Mouse (Mus musculus) cerebellum, adult 9-10 months (tissue): ENCODE measurements at regions not wholly inside any gene's neighbourhood (a gene's known extent, or its start where the extent isn't known, plus 50 kb on each side); places are given as distances from the start of the nearest gene placed in this dataset.

Experiments
- DNase-seq: peaks from one replicate; pipeline ENCODE4 v3.0.0; 2022

DNA sequence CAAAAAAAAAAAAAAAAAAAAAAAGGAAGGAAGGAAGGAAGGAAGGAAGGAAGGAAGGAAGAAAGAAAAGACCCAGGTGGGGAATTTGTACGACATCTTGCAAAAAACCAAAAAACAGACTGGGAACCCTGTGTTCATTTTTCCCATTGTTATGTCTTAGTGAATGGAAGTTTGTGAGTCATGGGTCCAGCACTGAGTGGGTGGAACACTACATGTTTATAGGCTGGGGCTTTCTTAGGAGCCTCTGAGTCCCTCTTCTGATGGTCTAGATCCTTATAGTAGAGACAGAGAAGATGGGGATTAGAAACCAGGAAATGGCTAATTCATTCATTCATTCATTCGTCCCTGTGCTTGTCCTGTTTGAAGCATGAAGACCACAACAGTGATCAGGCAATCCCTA is 105.5 kb downstream of the Tpra1 start:
- no peak for DNase-seq

DNA sequence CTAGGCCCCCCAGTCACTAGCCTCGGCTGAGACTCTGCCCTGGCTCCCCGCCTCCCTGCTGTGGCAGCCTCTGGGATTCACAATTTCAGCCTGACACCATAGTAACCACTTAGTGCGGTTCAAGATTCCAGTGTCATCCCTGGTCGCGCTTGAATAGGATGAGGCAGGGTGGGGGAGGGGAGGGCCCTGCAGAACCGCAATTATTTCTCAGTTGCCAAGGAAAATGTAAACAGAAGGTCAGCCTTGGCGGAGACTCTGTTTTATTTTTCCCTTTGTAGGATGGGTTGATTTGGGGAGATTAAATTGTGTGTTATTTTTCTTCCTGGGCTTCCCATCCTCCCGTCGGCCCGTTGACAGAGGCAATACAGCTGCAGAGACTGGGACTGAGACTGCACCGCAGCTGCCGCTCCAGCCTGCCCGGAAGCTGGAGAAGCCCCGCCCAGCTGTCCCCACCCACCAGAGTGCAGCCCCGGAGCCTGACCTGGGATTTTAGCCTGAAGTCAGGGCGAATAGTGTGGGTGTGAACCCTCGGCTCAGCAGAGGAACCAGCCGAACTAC is 106.6 kb downstream of the Tpra1 start:
- peak; percentile 15 for DNase-seq

DNA sequence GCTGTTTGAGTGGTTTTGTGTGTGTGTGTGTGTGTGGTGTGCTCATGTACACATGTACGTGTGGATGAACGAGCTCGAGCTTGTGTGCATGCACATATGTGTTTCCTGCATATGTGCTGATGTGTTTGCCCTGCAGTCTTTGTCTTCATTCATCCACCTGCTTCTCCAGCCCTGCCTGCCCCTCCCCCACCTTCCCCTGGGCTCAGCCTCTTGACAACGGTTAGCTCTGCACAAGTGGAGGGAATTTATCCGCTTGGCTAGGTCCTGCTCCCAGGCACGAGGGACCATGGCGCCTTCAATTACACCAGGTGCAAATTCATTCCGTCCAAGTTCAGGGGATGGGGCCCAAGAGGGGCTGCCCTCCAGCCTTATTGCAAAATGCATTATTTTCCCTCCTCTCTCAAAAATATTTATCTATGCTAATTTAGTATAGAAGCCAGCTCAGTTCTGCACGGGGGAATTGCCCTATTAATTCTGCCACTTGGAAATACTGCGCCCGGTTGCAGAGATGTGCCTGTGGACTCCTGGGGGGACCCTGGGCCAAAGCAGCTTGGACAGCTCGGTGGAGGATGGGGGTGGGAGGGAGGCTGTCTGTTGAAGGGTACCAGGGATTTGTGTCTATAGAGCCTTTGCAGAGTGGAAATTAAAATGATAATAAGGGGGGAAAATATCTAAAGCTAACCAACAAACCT is 111.1 kb downstream of the Tpra1 start:
- DNase-seq, result no peak

DNA sequence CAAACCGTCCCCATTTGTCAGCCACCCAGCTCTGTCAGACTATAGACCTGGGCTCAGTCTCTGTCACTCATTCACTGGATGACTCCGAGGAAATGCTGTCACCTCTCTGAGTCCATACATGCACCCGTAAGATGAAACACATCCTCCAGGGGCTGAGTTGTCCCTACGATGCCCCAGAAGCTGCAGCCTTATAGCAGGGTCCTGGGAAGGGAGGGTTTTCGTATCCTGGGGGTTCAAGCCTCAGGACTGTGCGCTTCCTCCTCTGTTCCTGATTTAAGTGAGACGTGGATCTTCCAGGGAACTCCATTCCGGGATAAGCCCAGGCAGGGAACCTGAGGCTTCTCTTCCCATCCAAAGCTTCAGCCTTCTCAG is 111.6 kb downstream of the Tpra1 start:
- no peak for DNase-seq

DNA sequence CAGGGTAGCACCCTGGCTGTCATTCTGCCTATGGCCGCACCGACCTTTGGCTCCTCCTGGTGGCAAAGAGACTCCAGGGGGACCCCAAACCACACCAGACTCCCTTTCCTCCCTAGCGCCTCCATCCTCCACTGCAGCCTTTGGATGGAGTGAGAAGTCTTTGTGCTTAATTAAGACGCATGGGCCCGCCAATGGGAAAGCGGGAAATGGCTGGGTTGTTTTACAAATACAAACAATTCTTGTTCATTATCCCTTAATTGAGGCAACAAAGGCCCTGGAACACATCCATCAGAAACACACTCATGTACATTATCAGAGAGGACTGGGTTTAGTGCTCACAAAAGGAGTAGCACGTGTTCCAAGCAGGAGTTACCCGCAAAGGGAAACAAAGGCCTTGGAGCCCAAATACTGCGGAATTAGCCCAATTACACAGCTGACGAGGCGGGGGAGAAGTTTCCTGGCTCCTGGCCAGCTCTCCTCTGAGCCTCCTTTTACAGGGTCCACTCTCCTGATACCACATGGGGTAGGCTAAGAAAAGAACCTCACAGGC is 122.1 kb downstream of the Tpra1 start:
- DNase-seq, result no peak

DNA sequence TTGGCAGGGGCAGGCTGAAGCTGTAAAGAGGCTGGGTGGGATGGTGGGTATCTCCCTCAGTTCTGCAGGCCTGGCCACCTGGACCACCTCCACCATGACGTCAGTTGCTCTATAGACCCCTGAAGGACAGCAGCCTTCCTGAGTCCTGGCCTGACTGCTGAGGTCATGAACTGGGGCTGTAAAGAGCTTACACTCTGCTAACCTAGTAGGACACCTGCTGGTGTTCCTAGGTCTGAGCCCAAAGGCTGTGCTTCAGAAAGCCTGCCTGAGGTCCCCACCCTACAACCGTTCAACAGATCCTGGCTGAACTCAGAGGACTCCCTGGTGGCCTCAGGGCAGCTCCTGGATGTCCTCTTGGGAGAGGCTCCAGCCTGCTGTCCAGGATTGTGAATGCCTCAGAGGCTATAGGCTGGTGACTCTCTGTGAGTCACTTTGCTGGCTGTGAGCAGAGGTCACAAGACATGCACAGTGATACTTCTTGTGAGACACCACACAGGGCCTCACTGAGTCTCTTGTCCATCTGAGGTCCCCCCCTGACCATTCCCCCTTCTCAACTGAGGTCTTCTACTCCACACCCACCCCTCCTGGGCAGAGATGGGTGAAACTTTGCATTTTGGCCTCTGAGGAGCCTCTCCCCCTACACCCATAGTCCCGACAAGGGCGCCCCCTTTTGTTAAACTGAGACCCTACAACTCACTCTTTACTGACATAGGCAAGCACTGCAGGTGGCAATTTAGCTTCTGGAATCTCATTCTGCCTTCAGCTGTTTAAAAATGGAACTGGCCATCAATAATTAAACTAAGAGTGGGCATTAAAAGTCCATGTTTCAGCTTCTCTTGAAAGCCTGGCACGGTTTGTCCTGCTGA is 131.6 kb downstream of the Tpra1 start:
- no peak for DNase-seq

DNA sequence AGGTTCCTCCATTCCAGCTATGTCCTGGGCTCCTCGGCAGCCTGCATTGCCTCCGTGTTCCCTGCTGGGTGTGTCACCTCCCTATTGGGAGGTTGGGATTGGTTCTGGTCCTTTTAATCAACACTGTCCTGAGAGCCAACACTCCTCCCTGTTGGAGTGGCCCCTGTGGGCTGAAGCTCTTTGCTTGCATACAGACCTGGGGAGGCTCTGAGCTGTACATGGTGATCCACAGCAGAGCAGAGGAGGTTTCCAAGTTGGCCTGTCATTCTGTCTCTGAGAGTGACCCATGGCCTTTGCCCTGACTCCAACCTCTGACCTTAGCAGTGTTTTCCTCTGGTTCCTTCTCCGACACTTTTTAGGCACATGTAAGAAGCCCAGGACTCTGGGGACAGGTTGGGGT is 132.4 kb downstream of the Tpra1 start:
- no peak for DNase-seq

DNA sequence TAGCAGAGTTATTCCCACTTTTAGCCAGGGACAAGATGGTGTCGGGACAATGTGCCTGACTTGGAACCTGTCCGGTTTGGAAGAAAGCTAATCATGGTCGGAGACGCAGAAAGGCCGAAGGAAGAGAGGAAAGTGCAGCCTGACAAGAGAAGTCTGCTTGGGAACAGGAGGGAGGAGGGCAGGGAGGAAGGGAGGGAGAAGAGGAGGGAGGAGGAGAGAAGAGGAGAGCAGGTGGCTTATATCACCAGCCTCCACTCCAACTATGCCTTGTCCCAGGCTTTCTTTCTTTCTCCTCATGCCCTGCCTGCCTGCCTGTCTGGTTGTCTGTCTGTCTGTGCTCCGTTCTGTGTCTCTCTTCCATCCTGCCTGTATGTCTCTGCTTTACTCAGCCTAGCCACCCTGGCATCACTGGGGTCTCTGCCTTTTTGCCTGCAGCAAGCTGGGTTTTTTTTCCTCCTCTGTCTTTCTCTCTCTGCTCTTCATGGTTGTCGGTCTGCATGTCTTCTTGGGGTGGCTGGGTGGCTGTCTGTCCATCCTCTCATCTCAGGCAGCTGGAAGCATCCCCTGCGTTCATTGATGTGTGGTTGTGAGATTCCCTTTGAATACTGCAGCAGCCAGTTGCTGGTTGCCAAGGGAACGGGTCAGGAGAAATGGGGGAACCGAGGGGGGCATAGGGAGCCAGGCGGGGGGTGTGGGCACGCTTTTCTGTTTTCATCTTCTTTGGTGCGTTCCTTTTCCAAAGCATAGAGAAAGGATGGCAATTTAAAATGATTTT is 133.2 kb downstream of the Tpra1 start:
- DNase-seq, result no peak

DNA sequence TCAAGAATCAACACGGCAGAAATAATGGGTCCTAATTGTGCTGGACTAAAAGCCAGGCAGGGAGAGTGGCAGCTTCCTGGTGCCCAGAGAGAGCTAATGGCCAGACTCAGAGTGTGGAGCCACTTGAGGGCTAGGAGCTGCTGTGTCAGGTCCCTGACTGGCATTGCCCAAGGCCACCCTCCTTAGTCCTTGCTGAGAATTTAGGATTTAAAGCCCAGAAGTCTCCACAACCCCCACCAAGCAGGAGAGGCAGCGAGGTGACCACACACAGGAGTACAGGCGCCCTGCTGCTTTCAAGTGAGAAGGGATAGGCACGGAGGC is 133.7 kb downstream of the Tpra1 start:
- DNase-seq, result no peak

DNA sequence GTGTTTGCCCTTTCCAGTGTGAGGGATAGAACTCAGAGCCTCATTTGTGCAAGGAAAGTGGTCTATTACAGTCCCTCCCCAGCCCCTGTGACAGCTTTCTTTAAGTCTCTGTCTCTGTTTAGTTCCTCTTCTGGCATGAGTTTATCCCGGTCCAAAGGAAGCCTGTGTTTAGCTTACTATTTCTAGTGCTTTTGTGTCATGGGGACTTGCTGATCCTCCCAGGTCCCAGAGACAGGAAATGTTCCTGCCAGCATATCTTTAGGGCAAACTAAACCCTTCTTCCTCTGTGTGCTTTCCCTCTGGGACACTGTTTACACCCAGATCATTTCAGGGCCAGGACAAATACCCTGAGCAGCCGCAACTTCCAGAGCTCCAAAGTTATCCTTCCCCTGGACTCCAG is 135.3 kb downstream of the Tpra1 start:
- no peak for DNase-seq

DNA sequence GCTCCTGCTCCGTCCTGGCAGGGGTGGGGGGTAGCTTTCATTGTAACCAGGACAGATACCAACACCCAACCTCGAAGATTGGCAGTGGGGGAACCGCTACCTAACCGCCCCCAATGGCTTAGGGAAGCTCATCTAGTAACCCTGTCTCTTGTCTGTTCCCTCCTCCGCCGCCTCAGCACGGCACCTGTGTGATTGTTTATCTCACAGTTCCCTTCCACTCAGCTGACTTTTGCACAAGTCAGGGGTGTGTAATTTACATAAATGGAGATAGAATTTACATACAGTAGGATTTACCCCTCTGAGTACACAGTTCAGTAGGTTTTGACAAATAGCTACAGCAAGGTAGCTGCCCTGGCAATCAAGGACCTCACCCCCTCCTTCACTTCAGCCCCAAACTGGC is 135.8 kb downstream of the Tpra1 start:
- DNase-seq, result no peak

DNA sequence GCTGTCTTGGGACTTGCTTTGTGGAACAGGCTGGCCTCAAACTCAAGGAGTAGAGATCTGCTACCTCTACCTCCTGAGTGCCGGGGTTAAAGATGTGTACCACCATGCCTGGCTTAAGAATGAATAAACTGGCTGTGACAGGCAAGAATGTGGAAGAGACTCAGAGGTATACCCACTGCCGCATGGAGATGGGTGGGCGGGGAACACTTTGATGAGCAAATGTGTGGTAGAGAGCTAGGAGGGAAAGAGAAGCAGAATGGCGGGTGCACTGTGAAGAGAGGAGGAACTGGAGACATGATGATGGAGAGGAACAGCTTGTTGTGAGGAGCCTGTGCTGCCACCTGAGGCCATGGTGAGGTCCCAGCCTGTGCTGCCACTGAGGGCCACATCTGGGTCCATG is 138.9 kb downstream of the Tpra1 start:
- DNase-seq, result no peak

DNA sequence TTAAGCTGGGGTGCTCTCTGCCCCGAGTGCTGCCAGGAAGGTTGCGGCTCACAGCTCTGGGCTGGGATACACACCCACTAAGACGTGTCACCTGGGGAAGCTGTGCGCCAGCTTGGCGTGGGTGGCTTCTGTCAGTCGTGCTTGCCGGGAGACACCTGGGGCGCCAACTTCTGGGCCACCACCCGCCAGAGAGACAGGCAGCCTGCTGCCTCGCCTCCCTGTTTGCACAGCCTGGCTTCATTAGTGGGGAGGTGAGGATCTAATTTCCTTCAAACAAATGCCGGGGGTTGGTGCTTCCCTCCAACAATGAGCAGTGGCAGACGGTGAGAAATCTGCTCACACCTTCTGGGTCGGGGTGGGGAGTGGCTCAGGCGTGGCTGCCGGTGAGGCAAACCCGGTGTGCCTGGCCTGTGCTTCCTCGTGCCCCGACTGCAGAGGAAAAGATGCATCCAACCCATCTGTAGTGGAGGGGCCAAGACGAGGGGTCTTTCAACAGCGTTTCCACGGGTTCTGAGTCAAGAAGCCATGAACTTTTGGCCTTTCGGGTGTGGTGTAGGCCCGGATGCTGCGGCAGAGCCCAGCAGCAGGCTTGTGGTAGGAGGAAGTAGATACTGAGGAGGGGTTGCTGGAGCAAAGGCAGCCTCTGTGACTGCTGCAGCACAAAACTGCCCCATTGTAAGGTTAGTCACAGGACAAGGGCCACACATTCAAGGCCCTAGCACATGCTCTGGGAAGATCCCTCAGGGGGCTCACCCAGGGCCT is 140.6 kb downstream of the Tpra1 start:
- no peak for DNase-seq

DNA sequence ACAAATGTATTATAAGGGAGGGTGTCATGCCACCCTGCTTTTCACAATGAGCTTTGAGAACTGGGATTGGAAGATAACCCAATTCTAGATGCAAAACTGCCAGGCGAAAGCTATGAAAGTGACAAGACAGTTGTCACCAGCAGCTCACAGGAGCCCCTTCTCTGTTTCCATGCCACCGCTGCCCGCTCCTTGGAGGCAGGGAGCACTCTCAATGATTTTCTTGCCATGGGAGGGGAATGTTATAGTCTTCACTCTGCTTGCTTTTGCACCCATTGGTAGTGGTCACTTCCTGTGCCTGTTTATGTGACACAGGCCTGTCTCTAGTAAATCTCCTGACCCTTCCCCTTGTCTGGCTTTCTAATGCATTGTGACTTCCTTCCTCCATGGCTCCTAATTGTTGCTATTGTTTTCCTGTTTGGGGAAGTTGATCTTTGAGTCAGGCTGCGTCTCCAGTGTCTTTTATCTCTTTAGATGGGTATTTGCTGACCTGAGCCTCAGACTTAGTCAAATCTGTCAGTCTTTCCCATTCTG is 143.4 kb downstream of the Tpra1 start:
- DNase-seq, result no peak

DNA sequence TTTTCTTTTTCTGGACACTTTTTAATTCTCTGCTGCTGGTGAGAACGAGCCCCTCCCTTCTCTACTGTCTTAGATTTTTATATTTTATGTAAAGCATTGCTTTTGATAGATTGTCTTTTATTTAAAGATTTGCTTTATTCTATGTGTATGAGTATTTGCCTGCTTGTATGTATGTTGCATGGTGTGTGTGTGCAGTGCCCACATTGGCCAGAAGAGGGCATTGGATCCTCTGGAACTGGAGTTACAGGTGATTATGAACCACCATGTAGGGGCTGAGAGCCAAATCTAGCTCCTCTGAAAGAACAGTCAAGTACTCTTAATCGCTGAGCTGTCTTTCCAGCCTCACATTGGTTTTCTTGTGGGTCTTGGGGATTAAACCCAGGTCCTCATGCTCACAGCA is 144.4 kb downstream of the Tpra1 start:
- no peak for DNase-seq

DNA sequence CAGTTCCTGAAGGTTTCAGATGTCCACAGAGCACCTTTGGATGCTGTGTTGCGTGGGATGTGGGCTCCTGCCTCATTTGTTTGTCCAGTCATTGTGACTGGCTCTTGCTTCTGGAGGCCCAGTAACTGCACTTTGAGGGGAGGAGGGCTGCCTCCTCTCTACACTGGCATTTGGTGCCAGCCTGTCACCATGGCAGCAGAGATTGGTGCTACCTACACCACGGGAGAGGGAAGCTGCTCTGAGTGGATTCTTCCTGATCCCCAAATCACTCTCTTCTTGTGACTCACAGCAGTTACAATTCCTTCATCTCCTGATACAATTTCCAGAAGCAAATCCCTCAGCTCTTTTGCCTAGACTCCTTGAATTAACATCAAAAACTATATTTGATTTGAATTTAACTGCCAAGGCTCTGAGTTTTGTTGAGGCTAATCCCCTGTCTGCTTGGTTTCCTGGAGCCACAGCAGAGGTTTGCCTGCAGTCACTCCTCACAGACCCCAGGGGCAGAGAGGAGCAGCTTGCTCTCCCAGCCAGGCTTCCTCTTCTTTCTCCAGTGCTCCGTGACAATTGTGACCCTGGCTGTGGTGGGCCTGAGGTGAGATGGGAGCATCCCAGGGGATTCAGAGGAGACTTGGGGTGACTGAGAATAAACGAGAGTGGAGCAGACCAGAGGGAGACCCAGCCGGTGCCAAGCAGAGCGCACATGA is 145.7 kb downstream of the Tpra1 start:
- DNase-seq, result no peak

DNA sequence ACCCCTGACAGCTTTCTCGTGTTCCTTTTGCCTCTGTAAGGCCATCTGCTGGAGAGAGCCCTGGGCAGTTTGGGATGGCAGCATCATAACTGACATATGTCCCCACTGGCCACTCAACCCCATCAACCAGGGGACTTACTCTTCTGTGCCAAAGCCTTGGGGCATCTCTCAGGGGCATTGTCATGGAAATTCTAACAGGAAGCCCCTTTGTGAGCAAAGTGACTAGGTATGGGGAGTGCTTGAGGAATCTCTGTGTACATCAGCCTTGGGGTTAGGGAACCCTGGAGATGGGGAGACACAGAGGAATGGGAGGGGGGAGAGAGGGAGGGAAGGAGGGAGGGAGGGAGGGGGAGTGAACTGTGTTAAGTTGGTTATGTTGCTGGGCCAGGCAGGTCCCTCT is 147.2 kb downstream of the Tpra1 start:
- no peak for DNase-seq

DNA sequence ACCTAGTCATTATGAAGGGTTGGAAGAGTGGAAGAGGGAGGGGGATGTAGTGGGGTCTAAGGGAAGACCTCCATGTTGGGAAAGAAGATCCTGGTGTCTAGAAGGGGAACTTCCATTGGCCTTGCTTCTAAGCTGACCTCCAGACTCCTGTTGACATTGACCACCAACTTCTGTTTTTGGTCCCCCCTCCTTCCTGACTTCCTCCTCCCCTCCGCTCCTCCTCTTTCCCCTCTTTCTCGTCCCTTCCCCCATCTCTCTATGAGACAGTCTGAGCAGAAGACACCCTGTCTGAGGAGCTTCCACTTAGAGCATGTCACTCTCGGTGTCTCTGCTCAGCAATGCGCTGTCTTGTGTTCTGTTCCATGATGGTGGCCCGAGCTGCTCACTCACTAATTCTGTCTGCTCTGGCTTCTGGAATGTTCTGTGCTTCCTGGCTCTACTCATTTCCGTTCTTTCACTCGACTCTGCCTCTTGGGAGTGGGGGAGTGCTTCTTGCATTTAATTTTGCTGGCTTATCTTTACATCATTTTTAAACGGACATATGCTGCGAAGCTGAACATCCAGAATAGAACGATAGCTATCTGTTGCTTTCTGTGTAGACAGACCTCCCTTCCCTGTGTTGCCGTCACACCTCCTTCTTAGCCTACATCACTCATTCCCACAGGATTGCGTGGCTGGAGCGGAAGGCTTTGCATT is 148.7 kb downstream of the Tpra1 start:
- no peak for DNase-seq

DNA sequence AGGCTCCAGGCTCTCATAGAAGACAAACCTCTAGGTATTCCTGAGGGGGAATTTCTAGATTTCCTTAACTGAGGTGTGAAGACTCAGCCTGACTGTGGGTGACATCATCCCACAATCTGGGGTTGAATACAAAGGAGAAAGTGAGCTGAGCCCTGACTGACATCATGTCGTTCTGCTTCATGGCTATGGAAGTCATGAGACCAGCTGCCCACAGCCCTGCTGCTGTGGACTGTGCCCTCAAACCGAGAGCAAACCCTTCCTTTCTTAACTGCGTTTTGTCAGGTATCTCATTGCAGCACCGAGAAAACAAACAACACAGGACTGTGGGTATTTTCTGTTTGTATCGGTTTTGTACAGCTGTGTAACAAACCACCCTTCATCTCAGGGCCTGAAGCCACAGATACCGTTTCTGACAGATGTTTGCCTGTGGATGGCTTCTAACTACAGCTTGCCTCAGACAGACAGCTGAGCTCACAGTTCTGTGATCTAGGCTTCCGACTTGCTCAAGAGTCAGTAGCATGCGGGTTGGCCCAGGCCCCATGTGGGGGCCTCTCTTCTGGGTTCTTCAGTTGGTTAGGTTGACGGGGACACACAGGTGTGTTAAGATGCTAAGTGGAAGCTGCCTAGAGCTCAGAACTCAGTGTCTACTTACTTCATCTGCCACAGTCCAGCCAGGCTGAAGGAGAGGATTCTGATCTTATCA is 150.9 kb downstream of the Tpra1 start:
- DNase-seq, result no peak

DNA sequence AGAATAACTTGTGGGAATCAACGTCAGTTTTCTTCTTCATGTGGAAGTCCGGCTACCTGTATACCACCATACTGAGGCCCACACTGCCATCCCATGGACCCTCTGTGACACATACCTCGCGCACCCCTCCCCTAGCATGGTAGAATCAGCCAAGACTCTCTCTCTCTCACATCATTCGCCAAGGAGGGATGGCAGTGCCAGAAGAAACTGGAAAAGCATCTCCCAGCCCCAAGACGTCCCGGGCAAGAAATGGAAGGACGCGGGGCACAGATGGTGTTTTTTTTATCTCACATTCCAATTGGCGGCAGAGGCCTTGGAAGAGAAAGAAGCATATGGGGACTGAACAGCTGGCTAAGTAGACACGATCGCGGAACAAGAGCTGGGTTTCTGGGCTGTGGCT is 152.0 kb downstream of the Tpra1 start:
- no peak for DNase-seq
